Mouse (Mus musculus) erythroid progenitor cell, adult 5-6 weeks (primary cell): ENCODE data around the gene Plcg2. TPM values are rescaled to one million over a fixed set of nuclear protein-coding genes. Genes with fewer than 3 reads are reported as not detected.

Experiments used
- ATAC-seq: replicated peaks from 2 replicates; pipeline ENCODE4 v1.8.0; 2016; ENCODE audit warnings: moderate number of reproducible peaks, mild to moderate bottlenecking, moderate TSS enrichment, inconsistent platforms; ENCODE audit not compliant: poor library complexity, low FRiP score, severe bottlenecking
- total RNA-seq, 2 experiments: library from RNA; stranded (forward) in 1 of 2; stranded (reverse) in 1 of 2; fragments of 150-400 nt in 1 of 2; fragments of 186-747, 209-891 nt in 1 of 2; gene quantifications; 2 replicates each; pipeline versions ENCODE4 v1.2.3 to v1.2.4; 2015 to 2017; ENCODE audit warnings: low replicate concordance in 2 of 2

Gene Plcg2
- total RNA-seq, 2 experiments from 2014 or later = 8.5 to 16.8 TPM

DNA sequence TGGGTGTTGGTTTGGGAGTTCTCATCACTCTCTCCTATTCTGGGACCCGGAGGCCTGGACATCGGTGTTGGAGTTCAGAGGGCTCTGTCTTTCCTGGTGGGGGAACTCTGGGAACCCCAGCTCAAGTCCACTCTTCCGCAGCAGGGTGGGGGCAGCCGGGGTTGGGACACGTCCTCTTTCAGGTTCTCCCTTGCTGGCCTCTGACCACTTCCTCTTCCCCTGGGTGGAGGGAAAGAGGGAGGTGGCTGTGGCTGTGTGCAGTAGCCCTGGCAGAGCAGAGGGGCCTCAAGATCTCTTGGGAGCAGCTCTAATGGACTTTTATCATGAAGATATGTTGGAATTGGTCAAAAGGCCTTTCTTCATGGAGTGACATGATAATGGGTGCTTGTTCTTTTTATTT is 16.3 kb upstream of the Plcg2 start:
- ATAC-seq = no peak

DNA sequence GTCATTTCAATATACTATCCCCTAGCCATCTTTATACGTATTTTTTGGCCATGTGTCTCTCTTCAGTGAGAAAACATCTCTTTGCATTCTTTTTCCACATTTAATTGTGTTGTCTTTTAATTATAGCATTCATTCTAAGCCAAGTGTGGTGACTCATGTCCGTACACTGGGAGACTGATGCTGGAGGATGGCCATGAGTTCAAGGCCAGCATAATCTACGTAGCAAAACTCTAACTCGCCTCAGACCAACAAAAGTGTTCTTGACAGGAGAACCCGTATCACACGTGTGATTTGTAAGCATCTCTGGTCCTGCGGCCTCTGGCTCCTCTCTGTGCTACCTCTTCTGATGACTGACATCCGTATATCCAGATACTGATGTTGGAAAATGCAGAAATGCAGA is 13.4 kb upstream of the Plcg2 start:
- ATAC-seq = no peak

DNA sequence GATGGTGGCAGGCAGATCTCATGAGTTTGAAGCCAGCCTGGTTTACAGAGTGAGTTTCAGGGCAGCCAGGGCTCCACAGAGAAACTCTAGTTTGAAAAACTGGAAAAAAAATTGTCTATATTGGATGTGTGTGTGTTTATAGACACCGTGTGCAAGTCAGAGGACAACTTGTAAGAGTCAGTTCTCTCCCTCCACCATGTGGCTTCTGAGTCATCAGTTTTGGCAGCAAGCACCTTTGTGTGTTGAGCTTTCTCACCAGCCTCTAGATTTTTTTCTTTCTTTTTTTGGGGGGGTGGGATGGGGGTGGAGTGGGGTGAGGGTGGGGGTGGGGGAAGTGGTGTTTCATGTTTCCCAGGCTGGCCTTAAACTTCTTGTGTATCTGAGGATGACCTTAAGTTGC is 12.8 kb upstream of the Plcg2 start:
- no peak for ATAC-seq

DNA sequence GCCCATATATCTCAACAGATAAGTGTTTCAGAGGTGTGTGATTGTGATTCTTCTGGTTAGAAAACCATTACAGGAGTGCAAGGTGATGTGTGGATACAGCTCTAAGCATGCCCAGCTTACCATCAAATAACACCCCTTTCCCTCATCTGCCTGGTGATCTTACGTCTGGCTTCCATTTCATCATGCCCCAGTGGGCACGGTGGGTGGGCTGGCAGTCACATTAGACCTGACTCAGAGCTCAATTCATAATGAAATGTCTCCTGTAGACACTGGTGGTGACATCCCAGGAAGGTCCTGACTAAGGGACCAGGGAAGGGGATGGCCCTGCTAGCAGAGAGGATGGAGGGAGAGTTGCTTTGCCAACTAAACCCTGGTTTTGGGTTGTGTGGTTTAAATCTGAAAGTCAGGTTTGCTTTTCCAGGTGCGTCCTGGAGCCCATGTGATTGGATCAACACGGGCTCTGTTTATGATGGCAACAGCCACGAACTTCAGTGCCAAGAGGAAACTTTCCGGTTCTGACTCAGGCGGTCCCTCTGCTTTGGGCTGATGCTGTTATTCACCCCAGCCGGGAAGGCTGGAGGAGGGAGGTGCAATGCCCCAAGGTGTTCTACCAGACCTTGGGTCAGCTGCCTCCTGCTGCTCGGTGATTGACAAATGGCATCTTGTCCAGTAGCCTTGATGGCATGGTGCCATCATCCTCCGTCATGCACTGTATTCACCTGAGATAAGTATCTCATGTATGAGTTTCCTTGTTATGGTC is 9.7 kb upstream of the Plcg2 start:
- no peak for ATAC-seq

DNA sequence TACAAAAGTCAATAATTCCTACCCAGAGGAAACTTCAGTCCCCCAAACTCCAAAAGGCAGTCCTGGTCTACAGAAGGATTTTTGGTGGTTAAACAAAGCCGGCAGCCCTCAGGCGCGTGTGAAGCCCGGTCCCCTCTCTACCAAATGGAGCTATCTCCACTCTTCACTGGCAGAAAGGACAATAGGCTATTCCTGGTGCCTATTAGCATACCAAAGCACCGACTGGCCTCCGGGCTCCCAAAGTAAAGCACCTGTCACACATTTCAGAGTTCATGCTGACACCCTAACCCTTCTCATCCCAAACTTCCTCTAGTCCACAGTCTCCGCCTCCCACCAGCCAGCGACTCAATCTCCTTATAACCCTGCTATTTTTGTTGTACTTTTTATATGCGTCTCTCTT is 4.5 kb upstream of the Plcg2 start:
- no peak for ATAC-seq

DNA sequence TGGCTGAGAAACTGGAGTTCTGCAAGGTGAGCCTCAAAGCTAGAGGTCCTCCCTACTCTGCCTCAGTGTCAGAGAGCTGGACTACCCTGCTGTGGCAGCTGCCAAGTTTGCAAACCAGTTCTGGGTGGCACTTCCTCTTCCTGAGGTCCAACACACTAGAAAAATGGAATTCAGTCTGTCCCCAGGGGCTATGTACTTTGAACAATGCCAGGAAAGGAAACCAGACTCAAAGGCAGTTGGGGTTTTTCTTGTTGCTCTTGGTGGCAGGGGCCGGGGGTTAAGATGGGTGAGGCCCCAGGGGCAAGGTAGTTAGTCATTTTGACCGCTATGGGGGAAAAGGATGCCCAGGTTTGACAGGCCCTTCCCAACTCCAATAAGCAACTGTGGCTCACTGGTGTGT is 3.2 kb upstream of the Plcg2 start:
- no peak for ATAC-seq

DNA sequence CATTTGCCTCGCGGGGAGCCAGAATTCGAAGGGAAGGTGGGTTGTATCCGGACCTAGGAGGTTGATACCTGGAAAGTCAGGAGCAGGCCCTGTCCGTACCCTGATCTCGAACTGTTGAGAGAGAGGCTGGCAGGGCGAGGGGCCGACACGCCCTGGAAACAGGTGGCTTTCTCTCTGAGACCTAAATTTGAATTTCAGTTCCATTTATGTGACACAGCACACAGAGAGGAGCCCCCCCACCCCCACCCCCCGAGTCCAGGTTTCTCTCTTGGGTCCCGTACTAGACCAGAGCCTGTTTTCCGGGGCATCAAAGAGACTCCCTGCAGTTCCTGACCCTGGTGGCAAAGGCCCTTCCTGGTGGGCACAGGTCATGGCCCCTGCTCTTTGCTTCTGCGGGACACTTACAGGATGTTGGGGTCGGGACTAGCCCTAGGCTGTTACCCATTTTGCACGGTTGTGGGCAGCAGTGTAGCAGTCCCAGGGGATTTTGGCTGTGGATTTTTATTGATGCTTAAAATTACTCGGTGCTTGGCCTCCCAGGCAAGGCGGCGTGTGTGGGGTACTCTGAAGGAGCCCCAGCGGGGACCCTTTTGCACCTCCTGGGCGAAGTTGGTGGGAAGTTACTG is 937 bp downstream of the Plcg2 start:
- no peak for ATAC-seq

DNA sequence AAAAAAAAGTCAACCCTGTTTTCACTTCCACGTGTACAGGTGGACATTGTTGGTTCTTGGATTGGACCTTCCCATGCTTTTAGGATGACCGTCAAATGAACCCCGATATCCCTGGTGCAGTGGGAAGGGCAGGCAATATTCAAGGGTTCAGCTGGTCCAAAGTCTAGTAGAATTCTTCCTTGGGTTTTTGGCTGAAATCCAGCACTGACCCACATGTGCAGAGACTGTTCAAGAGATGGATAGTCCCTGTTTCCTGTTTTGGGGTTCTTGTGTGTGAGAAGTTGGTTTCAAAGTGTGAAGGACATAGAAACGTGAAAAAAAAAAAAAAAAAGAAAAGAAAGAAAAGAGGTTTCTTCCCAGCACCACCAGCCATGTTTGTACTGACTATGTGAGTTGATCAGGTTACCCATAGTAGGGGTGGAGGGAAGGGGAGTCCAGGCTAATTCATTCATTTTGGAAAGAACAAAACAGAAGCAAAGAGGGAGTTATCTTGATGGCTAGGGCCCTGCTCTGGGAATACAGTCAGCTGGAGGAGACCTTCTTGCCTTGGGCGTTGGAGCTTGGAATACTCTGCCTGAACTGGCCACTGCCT is 2.2 kb downstream of the Plcg2 start:
- ATAC-seq = no peak

DNA sequence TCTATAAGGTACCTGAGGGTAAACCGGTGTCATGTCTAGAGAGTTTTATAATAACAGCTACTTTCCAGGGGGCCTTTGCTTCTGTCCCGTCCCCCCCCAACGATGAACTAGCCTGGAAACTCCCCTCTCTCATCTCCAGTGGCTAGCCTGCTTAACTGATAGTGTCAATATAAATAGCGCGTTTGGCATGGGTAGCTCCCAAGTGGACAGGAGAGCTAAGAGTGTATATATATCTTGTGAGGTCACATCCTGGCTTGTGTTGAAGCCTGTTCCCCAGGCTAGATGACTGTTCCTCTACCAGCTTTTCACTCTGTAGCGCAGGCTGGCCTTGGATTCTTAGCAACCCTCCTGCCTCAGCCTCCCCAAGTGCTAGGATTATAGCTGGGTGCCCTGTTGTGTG is 3.2 kb downstream of the Plcg2 start:
- no peak for ATAC-seq

DNA sequence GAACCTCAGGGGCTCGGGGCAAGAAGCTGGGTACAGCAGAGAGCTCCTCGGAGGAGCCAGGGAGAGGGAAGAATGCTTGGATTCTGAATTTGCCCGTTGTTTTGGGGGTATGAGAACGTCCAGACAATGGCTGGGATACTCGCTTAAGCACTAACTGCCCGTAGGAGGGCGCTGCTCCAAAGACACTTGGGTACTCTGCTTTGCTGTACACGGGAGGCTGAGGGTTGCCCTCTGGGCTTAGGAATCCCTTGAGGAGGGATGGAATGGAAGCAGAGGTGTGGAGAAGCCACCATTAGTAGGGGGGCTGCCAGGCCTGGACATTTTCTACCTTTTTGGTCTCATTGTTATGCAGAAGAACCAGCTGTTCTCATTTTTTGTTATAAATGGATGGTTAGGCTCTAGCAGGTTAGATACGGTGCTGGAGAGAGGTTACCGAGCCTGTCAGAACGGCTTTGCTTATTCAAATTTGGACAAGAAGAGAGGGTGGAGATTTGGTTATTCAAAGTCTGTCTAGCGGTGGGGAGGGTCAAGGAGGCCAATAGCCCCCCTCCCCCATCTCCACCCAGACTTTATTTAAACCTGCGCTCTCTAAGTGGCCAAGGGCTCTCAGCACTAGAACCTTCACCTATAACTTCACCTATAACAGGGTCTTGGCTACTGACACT is 5.4 kb downstream of the Plcg2 start:
- no peak for ATAC-seq

DNA sequence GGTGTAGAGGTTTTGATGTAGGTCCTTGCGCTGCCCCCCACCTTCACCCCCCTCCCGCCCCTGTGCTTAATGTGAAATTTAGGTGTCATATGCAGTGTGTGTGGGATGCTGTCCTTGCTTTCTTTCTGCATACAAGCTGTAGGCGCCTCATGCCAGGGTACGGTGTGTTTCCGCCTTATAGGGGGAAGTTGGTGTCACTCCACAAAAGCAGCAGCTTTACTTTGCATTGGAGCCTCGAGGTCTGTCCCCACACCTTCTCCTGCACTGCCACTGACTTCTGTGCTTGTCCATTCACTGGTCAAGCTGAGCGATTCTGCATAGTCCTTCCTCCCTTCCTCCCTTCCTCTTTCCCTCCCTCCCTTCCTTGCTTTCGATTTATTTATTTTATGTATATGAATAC is 9.6 kb downstream of the Plcg2 start:
- no peak for ATAC-seq

DNA sequence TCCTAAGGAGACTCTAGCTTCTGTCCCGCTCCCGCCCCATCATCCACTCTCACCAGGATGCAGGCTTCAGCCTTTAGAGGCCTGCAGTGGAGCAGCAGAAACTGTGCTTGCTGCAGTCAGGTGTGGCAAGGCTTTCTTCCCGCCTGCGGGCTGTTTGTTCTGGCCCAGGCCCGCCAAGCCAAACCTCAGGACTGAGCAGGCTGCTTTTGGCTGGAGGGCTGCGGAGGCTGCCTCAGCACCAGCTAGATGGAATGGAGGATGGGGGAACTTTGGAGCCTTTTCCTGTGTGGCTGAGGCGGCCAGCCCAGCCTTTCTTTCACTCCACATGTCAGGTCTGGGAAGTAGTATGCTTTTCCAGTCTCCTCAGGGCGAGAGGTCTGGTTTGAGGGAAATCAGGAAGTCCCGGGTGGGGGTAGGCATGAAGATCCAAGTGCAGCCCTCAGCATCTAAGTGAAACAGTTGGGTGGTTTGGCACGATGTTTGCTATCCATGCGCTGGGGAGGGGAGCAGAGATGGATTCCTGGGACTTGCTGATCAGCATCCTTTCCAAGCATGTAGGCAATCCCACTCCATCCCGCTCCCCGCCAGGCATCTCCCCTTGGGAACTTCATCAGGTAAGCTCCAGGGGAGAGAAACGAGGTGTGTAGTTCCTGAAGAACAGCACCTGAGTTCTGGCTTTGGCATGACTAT is 18.9 kb downstream of the Plcg2 start:
- no peak for ATAC-seq

DNA sequence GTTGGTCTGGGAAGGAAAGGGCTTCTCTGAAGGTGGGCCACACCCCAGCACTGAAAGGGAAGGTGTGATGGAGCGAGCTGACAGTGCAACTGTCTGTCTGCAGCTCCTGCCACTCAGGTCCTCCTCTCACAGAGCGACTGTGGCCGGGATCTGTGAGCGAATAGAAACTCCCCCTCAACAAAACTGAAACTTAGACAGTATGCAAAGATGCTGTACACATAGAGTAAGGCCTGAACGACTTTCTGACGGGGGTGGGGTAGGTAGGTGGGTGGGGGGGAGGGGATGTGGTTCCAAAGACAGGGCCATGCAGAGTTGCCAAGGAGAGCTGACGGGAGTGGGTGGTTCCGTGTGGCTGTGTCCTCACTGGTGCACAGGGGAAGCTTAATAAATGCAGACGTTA is 19.8 kb downstream of the Plcg2 start:
- no peak for ATAC-seq

DNA sequence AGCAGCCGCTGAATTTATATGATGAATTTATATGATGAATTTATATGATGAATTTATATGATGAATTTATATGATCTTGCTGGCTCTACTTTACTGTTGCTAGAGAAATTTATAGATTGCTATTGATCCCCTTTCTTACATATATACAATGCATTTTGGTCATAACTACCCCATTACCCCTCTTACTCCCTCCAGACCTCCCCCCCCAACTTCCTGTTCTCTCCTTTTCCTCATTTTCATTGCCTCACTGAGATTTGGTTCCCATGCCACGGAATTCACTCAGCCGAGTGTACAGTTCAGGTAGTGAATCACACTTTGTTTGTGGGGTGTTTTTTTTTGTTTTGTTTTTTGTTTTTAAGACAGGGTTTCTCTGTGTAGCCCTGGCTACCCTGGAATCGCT is 20.8 kb downstream of the Plcg2 start:
- no peak for ATAC-seq

DNA sequence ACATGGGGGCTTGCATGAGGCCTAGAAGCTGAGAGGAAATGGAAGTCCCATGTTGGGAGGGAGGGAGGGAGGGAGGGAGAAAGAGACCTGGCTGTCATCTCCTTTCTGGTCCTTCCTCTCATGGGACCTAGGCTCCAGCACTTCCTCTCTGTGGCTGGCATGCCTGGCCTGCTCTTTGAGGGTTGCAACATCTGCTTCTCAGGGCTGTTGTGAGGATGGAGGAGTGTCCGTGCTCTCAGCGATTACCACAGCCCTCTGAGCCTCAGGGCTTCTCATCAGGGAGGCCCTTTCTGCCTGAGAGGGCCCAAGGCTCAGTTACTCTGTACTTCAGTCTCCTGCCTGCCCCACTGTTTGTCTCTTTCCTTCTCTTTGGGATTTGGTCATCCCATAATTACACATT is 28.1 kb downstream of the Plcg2 start:
- ATAC-seq = no peak

DNA sequence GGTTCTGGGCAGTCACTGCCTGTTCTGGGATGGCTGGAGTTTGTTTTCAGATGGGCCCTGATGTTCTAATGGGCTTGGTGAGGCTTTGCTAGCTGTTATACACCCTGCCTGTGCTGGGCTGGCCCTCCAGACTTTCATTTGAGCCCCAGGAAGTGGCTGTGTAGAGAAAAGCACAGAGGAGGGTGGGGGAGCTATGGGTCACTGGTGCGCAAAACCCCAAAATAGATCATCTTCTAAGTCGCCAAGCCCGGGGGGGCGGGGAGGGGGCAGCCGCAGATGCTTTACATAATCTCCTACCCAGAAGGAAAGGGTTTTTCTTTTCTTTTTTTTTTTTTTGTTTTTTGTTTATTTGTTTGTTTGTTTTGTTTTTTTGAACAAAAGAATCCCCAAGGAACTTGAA is 29.9 kb downstream of the Plcg2 start:
- ATAC-seq = no peak

DNA sequence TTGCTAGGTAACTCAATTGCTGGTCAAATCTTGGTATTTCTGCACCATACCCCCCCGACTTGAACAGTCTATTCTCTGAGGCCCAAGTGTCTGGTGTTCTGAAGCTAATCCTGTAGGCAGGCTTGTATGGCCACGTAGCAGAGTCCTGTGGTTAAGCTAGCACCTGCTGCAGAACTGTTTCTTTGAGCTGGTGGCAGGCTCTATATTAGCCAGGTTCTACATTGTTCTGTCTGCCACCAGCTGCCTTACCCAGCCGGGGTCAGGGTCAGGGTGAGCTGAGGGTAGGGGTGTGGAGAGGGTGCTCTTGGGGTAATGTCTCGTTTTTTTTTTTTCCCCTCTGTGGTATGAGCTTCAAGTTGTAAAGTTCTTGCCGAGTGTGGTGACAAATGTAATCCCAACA is 31.1 kb downstream of the Plcg2 start:
- ATAC-seq = no peak

DNA sequence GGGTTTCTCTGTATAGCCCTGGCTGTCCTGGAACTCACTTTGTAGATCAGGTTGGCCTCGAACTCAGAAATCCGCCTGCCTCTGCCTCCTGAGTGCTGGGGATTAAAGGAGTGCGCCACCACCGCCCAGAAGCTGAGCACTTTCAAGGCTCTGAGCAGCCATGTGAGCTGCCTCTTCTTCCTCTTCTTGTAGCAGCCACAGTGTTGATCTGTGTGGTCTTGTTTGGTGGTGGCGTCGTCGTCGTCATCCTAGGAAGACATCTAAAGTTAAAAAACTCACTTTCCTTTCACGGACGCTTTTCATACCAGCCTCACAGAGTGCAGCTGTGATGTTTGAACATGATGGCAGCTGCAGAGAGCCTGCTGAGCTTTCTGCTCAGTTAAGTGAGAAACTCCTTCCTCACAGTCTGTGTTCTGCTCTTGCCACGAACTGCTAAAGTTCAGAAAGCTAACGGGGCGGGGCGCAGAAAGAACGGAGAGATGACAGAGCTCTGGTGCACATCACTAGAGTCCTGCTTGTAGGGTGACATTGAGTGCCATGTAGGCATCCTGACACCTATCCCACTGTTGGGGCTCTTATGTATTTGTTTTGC is 34.4 kb downstream of the Plcg2 start:
- no peak for ATAC-seq

DNA sequence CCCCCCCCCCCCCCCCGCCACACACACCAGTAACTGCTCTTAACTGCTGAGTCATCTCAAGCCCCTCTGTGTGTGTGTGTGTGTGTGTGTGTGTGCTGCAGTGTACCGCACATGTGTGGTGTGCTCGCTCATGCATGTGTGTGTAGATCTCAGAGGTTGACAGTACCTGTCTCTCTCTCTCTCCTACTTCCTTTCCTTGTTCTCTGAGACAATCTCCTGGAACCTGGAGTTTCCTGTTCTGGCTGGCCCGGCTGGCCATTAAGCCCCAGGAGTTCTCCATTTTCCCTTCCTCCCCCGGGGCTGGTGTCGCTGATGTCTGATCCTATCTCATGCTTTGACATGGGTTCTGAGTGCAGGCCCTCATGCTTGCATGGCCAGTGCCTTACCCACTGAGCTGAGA is 38.8 kb downstream of the Plcg2 start:
- no peak for ATAC-seq

DNA sequence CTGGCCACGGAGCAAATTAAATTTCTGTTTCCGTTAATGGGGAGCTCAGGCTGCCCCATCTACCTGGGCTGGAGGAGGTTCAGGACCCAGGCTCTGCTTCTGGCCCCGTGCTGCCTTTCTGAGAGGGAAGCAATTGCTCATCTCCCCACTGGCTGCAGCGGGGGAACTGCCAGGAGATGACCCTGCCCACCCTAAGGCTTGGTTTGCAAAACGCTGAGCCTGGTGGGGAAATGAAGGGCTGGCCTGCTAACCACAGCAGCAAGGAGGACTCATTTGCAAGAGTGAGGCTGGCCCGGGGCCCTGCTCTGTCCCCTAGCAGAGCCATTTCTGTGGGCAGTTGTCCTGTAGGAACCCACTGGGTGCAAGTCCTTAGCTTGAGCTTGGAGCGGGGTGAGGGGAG is 39.7 kb downstream of the Plcg2 start:
- ATAC-seq = no peak
